Mouse (Mus musculus) CH12.LX (cell line): ENCODE data around the gene Ppp1r9b.

Experiments used
- CTCF ChIP-seq, 2 experiments: IDR thresholded peaks in 1 of 2; conservative IDR thresholded peaks in 1 of 2; 2 replicates each; pipeline ENCODE4 v1.5.1; 2011 to 2012; ENCODE audit warnings: low read depth in 2 of 2, low read length in 2 of 2, improper control_type of control experiment in 1 of 2, inconsistent platforms in 1 of 2, mild to moderate bottlenecking in 1 of 2, moderate library complexity in 1 of 2
- E2F4 ChIP-seq: IDR thresholded peaks from 2 replicates; pipeline ENCODE4 v1.6.1; 2011; ENCODE audit warnings: low read depth, low read length, improper control_type of control experiment; ENCODE audit not compliant: insufficient replicate concordance
- TBP ChIP-seq: conservative IDR thresholded peaks from 2 replicates; pipeline ENCODE4 v1.6.1; 2011; ENCODE audit warnings: low read depth, low read length, improper control_type of control experiment

- no peak for TF ChIP-seq TBP
- TF ChIP-seq E2F4: no peak
- TF ChIP-seq CTCF (conservative IDR thresholded peaks at IDR 0.05 in 1 of 2, IDR thresholded peaks at IDR 0.05 in 1 of 2; ENCODE audit: low read depth in 2 of 2, low read length in 2 of 2): no peak
These were observed 44.1 kb downstream of the Ppp1r9b start for GRCm38 (mm10) chr11:95034902-95035301.
